Mouse (Mus musculus): Measurements from ENCODE around the gene Vmn1r195. TPM values are rescaled to one million over a fixed set of nuclear protein-coding genes. Genes with fewer than 3 reads are reported as not detected.

Vmn1r195 gene
- polyA plus RNA-seq (2014; fragmentation: Illumina TruSeq; extraction: RNeasy Lipid Tissue Mini Kit (QIAGEN cat#74804); ENCODE audit: low read depth, low replicate concordance) = not detected

DNA sequence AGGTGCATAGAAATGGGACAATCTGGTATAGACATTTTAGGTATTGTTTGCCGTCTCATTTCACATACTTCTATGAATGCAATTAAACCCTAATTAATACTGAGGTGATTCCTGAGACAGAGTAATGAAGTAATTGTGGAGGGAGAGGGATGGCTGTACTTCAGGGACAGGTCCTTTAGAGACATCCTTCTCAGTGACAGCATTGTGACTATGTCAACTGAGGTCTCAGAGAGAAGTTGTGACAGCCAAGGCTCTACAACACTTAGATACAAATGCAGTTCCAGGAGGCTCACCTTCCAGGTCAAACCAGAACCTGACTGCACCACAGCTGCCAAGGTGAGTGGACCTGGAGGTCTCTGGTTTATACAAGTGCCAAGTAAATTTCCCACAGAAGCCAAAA lies at the start of gene Vmn1r195:
TSS of gene Vmn1r195 (plus strand) at position 301 of the 400 bp plus-strand sequence.

DNA sequence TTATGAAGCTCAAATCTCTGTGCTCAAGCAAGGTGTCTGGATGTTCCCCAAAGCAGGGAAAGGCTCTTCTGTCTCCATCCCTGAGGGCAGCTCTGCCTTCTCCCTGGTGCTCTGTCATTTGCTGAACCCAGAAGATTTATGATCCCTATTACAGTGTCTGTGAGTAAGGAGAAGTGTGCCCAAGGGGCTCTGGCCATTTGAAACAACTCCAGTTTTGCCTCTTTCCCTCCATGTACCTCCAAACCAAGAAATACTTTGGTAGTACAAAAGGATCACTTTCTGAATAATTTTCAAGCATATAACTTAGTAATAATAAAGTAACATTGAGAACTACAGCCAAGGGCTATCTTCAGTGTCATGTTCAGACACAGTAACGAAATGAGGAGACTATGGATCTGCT lies 47.3 kb upstream of the Vmn1r195 start, which contains the start of gene Vmn1r193:
TSS of gene Vmn1r193 (minus strand) at position 101 of the 400 bp plus-strand sequence.

GRCm38 (mm10) chr13:22243915-22244314 lies 26.4 kb upstream of the Vmn1r195 start, which contains the start of gene Vmn1r194:
Gene Vmn1r194, plus strand, starts transcription at chr13:22244215.

DNA sequence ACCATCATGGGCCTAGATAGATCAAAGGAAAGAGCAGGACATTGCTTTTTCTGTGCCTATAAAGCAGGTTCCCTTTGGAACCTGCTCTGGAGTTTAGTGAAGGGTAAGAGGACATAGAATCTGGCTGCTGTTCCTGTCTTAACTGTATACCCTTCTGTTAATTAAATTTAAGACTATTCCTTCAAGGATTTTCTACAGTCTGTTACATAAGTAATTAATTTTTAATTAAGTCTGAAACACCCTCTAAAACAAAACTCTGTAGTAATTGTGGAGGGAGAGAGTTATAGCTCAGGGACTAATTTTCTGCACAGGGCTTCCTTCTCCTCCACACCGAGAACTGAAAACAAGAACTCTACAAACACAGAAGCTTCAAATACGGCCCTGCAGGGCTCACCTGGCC lies 19.3 kb downstream of the Vmn1r195 start, which contains the start of gene Vmn1r196:
TSS of gene Vmn1r196 (plus strand) at position 301 of the 400 bp plus-strand sequence.

GRCm38 (mm10) chr13:22324289-22324688 lies 54.0 kb downstream of the Vmn1r195 start, which contains the start of gene Vmn1r197:
Gene Vmn1r197, plus strand, starts transcription at chr13:22324589.

Other genes with a start within 250 kb of the Vmn1r195 start
- not detected for gene Hist1h2ah, start 235.0 kb upstream of the Vmn1r195 start, polyA plus RNA-seq (2014; fragmentation: Illumina TruSeq; extraction: RNeasy Lipid Tissue Mini Kit (QIAGEN cat#74804); ENCODE audit: low read depth, low replicate concordance)
- not detected for gene Hist1h2bk, start 234.7 kb upstream of the Vmn1r195 start, polyA plus RNA-seq (2014; fragmentation: Illumina TruSeq; extraction: RNeasy Lipid Tissue Mini Kit (QIAGEN cat#74804); ENCODE audit: low read depth, low replicate concordance)
- gene Hist1h4i, start 229.2 kb upstream of the Vmn1r195 start, polyA plus RNA-seq (2014; fragmentation: Illumina TruSeq; extraction: RNeasy Lipid Tissue Mini Kit (QIAGEN cat#74804); ENCODE audit: low read depth, low replicate concordance) = 0.99 TPM
- gene Hist1h2ag, start 227.6 kb upstream of the Vmn1r195 start, polyA plus RNA-seq (2014; fragmentation: Illumina TruSeq; extraction: RNeasy Lipid Tissue Mini Kit (QIAGEN cat#74804); ENCODE audit: low read depth, low replicate concordance) = not detected
- gene Hist1h2bj, start 227.3 kb upstream of the Vmn1r195 start, polyA plus RNA-seq (2014; fragmentation: Illumina TruSeq; extraction: RNeasy Lipid Tissue Mini Kit (QIAGEN cat#74804); ENCODE audit: low read depth, low replicate concordance) = not detected
- 0.03 TPM for gene Vmn1r188, start 186.1 kb upstream of the Vmn1r195 start, polyA plus RNA-seq (2014; fragmentation: Illumina TruSeq; extraction: RNeasy Lipid Tissue Mini Kit (QIAGEN cat#74804); ENCODE audit: low read depth, low replicate concordance)
- not detected for gene Vmn1r189, start 164.7 kb upstream of the Vmn1r195 start, polyA plus RNA-seq (2014; fragmentation: Illumina TruSeq; extraction: RNeasy Lipid Tissue Mini Kit (QIAGEN cat#74804); ENCODE audit: low read depth, low replicate concordance)
- not detected for gene Vmn1r191, start 86.6 kb upstream of the Vmn1r195 start, polyA plus RNA-seq (2014; fragmentation: Illumina TruSeq; extraction: RNeasy Lipid Tissue Mini Kit (QIAGEN cat#74804); ENCODE audit: low read depth, low replicate concordance)
- not detected for gene Vmn1r192, start 79.4 kb upstream of the Vmn1r195 start, polyA plus RNA-seq (2014; fragmentation: Illumina TruSeq; extraction: RNeasy Lipid Tissue Mini Kit (QIAGEN cat#74804); ENCODE audit: low read depth, low replicate concordance)
- not detected for gene Vmn1r193, start 47.4 kb upstream of the Vmn1r195 start, polyA plus RNA-seq (2014; fragmentation: Illumina TruSeq; extraction: RNeasy Lipid Tissue Mini Kit (QIAGEN cat#74804); ENCODE audit: low read depth, low replicate concordance)
- gene Vmn1r194, start 26.3 kb upstream of the Vmn1r195 start, polyA plus RNA-seq (2014; fragmentation: Illumina TruSeq; extraction: RNeasy Lipid Tissue Mini Kit (QIAGEN cat#74804); ENCODE audit: low read depth, low replicate concordance) = not detected
- gene Vmn1r196, start 19.4 kb downstream of the Vmn1r195 start, polyA plus RNA-seq (2014; fragmentation: Illumina TruSeq; extraction: RNeasy Lipid Tissue Mini Kit (QIAGEN cat#74804); ENCODE audit: low read depth, low replicate concordance) = not detected
- gene Vmn1r197, start 54.1 kb downstream of the Vmn1r195 start, polyA plus RNA-seq (2014; fragmentation: Illumina TruSeq; extraction: RNeasy Lipid Tissue Mini Kit (QIAGEN cat#74804); ENCODE audit: low read depth, low replicate concordance) = not detected
- gene Vmn1r198, start 79.8 kb downstream of the Vmn1r195 start, polyA plus RNA-seq (2014; fragmentation: Illumina TruSeq; extraction: RNeasy Lipid Tissue Mini Kit (QIAGEN cat#74804); ENCODE audit: low read depth, low replicate concordance) = not detected
- not detected for gene Vmn1r199, start 109.3 kb downstream of the Vmn1r195 start, polyA plus RNA-seq (2014; fragmentation: Illumina TruSeq; extraction: RNeasy Lipid Tissue Mini Kit (QIAGEN cat#74804); ENCODE audit: low read depth, low replicate concordance)
- gene Vmn1r200, start 119.9 kb downstream of the Vmn1r195 start, polyA plus RNA-seq (2014; fragmentation: Illumina TruSeq; extraction: RNeasy Lipid Tissue Mini Kit (QIAGEN cat#74804); ENCODE audit: low read depth, low replicate concordance) = not detected
- gene Vmn1r201, start 201.4 kb downstream of the Vmn1r195 start, polyA plus RNA-seq (2014; fragmentation: Illumina TruSeq; extraction: RNeasy Lipid Tissue Mini Kit (QIAGEN cat#74804); ENCODE audit: low read depth, low replicate concordance) = not detected
- not detected for gene Vmn1r202, start 234.9 kb downstream of the Vmn1r195 start, polyA plus RNA-seq (2014; fragmentation: Illumina TruSeq; extraction: RNeasy Lipid Tissue Mini Kit (QIAGEN cat#74804); ENCODE audit: low read depth, low replicate concordance)
- gene Vmn1r203, start 247.6 kb downstream of the Vmn1r195 start, polyA plus RNA-seq (2014; fragmentation: Illumina TruSeq; extraction: RNeasy Lipid Tissue Mini Kit (QIAGEN cat#74804); ENCODE audit: low read depth, low replicate concordance) = not detected